Mouse (Mus musculus) embryonic facial prominence, embryonic 14.5 days (tissue): ENCODE results near the gene Fam166a. TPM values are rescaled to one million over a fixed set of nuclear protein-coding genes. Genes with fewer than 3 reads are reported as not detected.
A peak's percentile ranks its signal among the peaks of the same experiment; 100 is the strongest.

Source experiments
- ATAC-seq: fragments of 200-750 bp; cut with Nextera tagmentation; 2 replicates; pipeline ENCODE4 v1.8.0; 2017; ENCODE audit warnings: low read depth, moderate number of reproducible peaks, moderate TSS enrichment
- DNase-seq: peaks from one replicate; pipeline ENCODE4 v3.0.0-alpha.2; 2015; ENCODE audit warnings: low spot score
- H3K27ac ChIP-seq: fragments of 300-500 bp; sonication (generic); replicated peaks from 2 replicates; pipeline ENCODE4 v1.5.1; 2014; ENCODE audit warnings: low read depth, mild to moderate bottlenecking, low read length, moderate library complexity
- H3K27me3 ChIP-seq: fragments of 300-500 bp; sonication (generic); replicated peaks from 2 replicates; pipeline ENCODE4 v1.6.1; 2014; ENCODE audit warnings: low read length; ENCODE audit not compliant: control insufficient read depth, insufficient read depth
- H3K36me3 ChIP-seq: fragments of 300-500 bp; sonication (generic); 2 replicates; pipeline ENCODE4 v1.6.1; 2014; ENCODE audit warnings: low read length, mixed read lengths; ENCODE audit not compliant: control insufficient read depth, insufficient read depth
- H3K4me1 ChIP-seq: fragments of 300-500 bp; sonication (generic); 2 replicates; pipeline ENCODE4 v1.6.1; 2014; ENCODE audit warnings: antibody characterized with exemption, low read length; ENCODE audit not compliant: control insufficient read depth, insufficient read depth
- H3K4me2 ChIP-seq: fragments of 300-500 bp; sonication (generic); 2 replicates; pipeline ENCODE4 v1.6.1; 2014; ENCODE audit warnings: low read depth, mild to moderate bottlenecking, low read length, moderate library complexity, mixed read lengths
- H3K4me3 ChIP-seq: fragments of 300-500 bp; sonication (generic); 2 replicates; pipeline ENCODE4 v1.5.1; 2014; ENCODE audit warnings: low read depth, mild to moderate bottlenecking, low read length
- H3K9ac ChIP-seq: fragments of 300-500 bp; sonication (generic); 2 replicates; pipeline ENCODE4 v1.6.1; 2014; ENCODE audit warnings: low read depth, mild to moderate bottlenecking, low read length, moderate library complexity, mixed read lengths
- H3K9me3 ChIP-seq: fragments of 300-500 bp; sonication (generic); 2 replicates; pipeline ENCODE4 v1.6.1; 2016; ENCODE audit warnings: low read length; ENCODE audit not compliant: control insufficient read depth
- WGBS: fragments of 180-500 bp; shearing (Covaris S2); extraction: QIAGEN DNeasy Blood & Tissue Kit; methylation state at CpG from one replicate; pipeline ENCODE4 v1.1.7; 2014; 5-methylcytosine and 5-hydroxymethylcytosine counted together
- polyA plus RNA-seq: library from polyadenylated mRNA; unstranded; fragments of >200 nt; fragmentation: Nextera tagmentation; extraction: Ambion mirVana; gene quantifications from 2 replicates; pipeline ENCODE4 v1.2.1, GENCODE M21; 2014

The Fam166a gene
- polyA plus RNA-seq, 1 experiment from 2014 or later: not detected

GRCm38 (mm10) chr2:25224492-25224765 is 5.9 kb downstream of the Fam166a start, which contains the start of gene Tubb4b:
Tubb4b (minus strand) TSS chr2:25224702.
- Histone ChIP-seq H3K9me3 (no peaks in the 10 kb centered on the region), H3K27me3 (no peaks in the 10 kb centered on the region), H3K4me1 (peaks cover 17% of the 10 kb centered on the region), H3K9ac (peak within 1 kb of the TSS; percentile 89), H3K4me2 (peak within 1 kb of the TSS; percentile 94), H3K4me3 (peak within 1 kb of the TSS; percentile 91), H3K27ac (peak within 1 kb of the TSS; percentile 97), H3K36me3 (peaks cover 10% of the 10 kb centered on the region)
- no peak for ATAC-seq
- under 1% methylated on average over 12 of the region's 17 CpGs for WGBS
- DNase-seq: no peak

DNA sequence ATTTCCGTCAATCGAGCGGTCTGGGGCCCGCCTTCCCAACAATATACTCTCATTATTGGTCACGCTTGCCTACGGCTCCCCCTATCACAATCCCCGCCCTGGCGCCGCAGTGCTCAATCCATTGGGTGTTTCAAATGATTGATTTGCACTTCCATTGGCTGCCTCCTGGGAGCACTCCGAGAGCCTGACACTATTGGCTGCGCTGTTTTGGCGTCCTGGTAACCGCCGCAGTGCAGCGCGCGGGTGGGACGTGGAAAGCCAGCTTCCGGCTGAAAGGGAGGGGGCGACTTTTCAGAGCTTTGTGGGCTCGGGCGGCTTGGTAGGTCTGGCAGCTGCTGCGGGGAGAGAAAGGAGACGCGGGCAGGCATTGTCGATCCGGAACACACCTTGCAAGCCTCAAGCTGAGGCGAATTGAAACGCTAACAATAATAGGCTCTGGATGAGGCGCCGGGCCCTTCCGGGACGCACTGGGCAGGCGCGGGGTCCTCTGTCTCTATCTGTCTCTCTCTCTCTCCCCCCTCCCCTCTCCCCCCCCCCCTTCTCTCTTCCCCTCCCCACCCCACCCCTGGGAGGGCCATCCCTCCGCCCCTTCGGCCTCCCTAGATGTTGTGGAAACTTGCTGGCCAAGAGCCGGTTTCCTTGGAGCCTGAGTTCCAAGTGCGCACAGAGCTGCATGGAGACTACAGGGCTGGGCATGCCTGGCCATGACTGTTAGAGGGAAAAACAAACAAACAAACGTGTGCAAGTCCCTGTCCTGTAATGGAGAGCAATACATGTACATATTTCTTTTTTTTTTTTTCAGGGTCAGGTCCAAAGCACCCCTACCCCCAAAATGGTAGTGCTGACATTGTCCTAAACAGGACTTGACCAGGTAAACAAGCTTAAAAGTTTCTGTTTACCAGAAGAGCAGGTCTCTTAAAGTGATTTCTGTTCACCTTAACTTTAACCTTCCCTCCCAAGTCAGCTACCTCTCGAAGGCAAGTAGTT is 6.5 kb downstream of the Fam166a start:
- no peaks in the 10 kb centered on the region for H3K9me3 ChIP-seq
- H3K4me2 ChIP-seq: peak overlapping the region; percentile 50
- peaks cover 10% of the 10 kb centered on the region for H3K36me3 ChIP-seq
- peaks cover 17% of the 10 kb centered on the region for H3K4me1 ChIP-seq
- ATAC-seq (peak; percentile 97), DNase-seq (peak; percentile 100)
- peak overlapping the region; percentile 71 for H3K9ac ChIP-seq
- 2% methylated on average over 32 of the region's 41 CpGs for WGBS
- H3K27ac ChIP-seq: peak overlapping the region; percentile 97
- H3K4me3 ChIP-seq: peak overlapping the region; percentile 55
- H3K27me3 ChIP-seq: no peaks in the 10 kb centered on the region

- ATAC-seq (no peak), DNase-seq (no peak)
- H3K4me1 ChIP-seq: peaks cover 17% of the 10 kb centered on the region
- H3K4me3 ChIP-seq: peak overlapping the region; percentile 55; the same call in 1 of the 2 replicates
- H3K4me2 ChIP-seq: peak overlapping the region; percentile 50
- H3K27me3 ChIP-seq: no peaks in the 10 kb centered on the region
- no peaks in the 10 kb centered on the region for H3K9me3 ChIP-seq
- H3K27ac ChIP-seq: peak overlapping the region; percentile 97
- WGBS: 70% methylated on average over 8 of the region's 8 CpGs
- peaks cover 10% of the 10 kb centered on the region for H3K36me3 ChIP-seq
- H3K9ac ChIP-seq: 0 out of 2 replicates have a peak overlapping the region, but pooled peaks have one; percentile 71
Observed at GRCm38 (mm10) chr2:25225811-25226379, 7.3 kb downstream of the Fam166a start.

- no peak for ATAC-seq
Observed at GRCm38 (mm10) chr2:25226864-25227263, 8.3 kb downstream of the Fam166a start.

DNA sequence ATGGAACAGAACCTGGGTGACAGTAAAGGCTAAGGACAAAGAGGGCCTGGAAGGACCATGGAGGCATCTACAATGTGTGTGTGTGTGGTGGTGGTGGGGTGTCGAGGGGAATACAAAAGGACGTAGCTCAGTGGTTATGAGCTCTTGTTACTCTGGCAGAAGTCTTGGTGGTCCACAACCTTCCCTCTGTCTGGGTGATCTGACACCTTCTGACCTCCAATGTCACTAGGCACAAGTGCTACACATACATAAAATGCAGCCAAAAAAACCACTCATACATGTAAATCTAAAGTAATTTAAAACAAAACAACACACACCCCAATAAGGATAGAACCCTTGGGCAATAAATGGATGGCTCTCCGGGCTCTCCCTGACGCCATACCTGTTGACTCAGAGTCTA is 8.9 kb downstream of the Fam166a start:
- H3K4me1 ChIP-seq: peaks cover 17% of the 10 kb centered on the region
- WGBS: 94% methylated on average over 4 of the region's 4 CpGs
- no peak for DNase-seq
- no peaks in the 10 kb centered on the region for H3K27me3 ChIP-seq
- no peak overlapping the region for H3K4me3 ChIP-seq
- H3K9me3 ChIP-seq: no peaks in the 10 kb centered on the region
- no peak overlapping the region for H3K27ac ChIP-seq
- 0 out of 2 replicates have a peak overlapping the region, but pooled peaks have one; percentile 30 for H3K9ac ChIP-seq
- H3K36me3 ChIP-seq: no peaks in the 10 kb centered on the region
- ATAC-seq: no peak
- H3K4me2 ChIP-seq: no peak overlapping the region

More at GRCm38 (mm10) chr2:25226864-25227263, 8.3 kb downstream of the Fam166a start:
- no peaks in the 10 kb centered on the region for H3K9me3 ChIP-seq
- peaks cover 17% of the 10 kb centered on the region for H3K4me1 ChIP-seq
- no peak overlapping the region; the same call in 1 of the 2 replicates for H3K27ac ChIP-seq
- DNase-seq: peak; percentile 30
- no peak overlapping the region for H3K4me2 ChIP-seq
- no peak overlapping the region for H3K4me3 ChIP-seq
- H3K9ac ChIP-seq: 0 out of 2 replicates have a peak overlapping the region, but pooled peaks have one; percentile 30
- H3K36me3 ChIP-seq: peaks cover 4% of the 10 kb centered on the region
- 76% methylated on average over 5 of the region's 5 CpGs for WGBS
- no peaks in the 10 kb centered on the region for H3K27me3 ChIP-seq

DNA sequence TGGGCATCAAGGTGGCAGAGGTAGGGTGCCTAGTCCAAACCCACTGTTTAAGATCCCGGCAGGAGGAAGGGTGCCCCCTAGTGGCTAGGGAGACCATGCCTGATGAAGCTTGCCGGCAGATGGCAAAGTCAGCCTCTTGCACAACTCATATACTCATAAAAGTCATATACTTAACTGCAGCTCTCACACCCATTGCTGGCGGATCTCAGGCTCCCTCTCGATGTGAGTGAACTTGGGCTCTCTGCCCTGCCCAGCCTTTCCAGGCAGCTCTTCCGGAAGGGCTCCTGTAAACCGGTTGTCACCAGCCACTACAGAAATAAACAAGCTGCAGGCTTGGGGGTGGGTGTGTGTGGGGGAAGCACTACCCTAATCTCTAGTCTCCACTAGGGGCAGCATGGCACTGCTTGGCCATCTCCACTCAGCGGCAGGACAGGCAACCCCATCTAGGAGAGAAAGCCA is 9.9 kb downstream of the Fam166a start:
- DNase-seq (peak; percentile 92), ATAC-seq (peak; percentile 15; the same call in 1 of the 2 replicates)
- H3K9ac ChIP-seq: peak overlapping the region; percentile 49; the same call in 1 of the 2 replicates
- H3K4me1 ChIP-seq: peaks cover 14% of the 10 kb centered on the region
- peak overlapping the region; percentile 39 for H3K4me2 ChIP-seq
- H3K36me3 ChIP-seq: no peaks in the 10 kb centered on the region
- H3K27ac ChIP-seq: peak overlapping the region; percentile 70; the same call in 1 of the 2 replicates
- no peaks in the 10 kb centered on the region for H3K27me3 ChIP-seq
- 0 out of 2 replicates have a peak overlapping the region, but pooled peaks have one; percentile 10 for H3K4me3 ChIP-seq
- H3K9me3 ChIP-seq: no peaks in the 10 kb centered on the region
- 0% methylated on average over 7 of the region's 7 CpGs for WGBS

GRCm38 (mm10) chr2:25228995-25229530 is 10.5 kb downstream of the Fam166a start:
- WGBS: 60% methylated on average over 6 of the region's 6 CpGs
- H3K27me3 ChIP-seq: no peaks in the 10 kb centered on the region
- H3K4me2 ChIP-seq: peak overlapping the region; percentile 39; the same call in 1 of the 2 replicates
- DNase-seq (no peak), ATAC-seq (no peak)
- H3K27ac ChIP-seq: no peak overlapping the region
- H3K36me3 ChIP-seq: no peaks in the 10 kb centered on the region
- H3K9me3 ChIP-seq: no peaks in the 10 kb centered on the region
- H3K4me1 ChIP-seq: peaks cover 10% of the 10 kb centered on the region
- H3K4me3 ChIP-seq: no peak overlapping the region
- H3K9ac ChIP-seq: peak overlapping the region; percentile 49; the same call in 1 of the 2 replicates

GRCm38 (mm10) chr2:25229582-25229981 is 11.0 kb downstream of the Fam166a start:
- WGBS: 75% methylated on average over 5 of the region's 5 CpGs

More at GRCm38 (mm10) chr2:25229582-25229981, 11.0 kb downstream of the Fam166a start:
- Histone ChIP-seq H3K9me3 (no peaks in the 10 kb centered on the region), H3K27ac (no peak overlapping the region), H3K27me3 (no peaks in the 10 kb centered on the region), H3K9ac (no peak overlapping the region), H3K36me3 (no peaks in the 10 kb centered on the region), H3K4me1 (peaks cover 10% of the 10 kb centered on the region), H3K4me2 (no peak overlapping the region), H3K4me3 (no peak overlapping the region)
- no peak for DNase-seq
- no peak for ATAC-seq
